Mouse (Mus musculus): ENCODE data around the gene Ndc1. TPM values are rescaled to one million over a fixed set of nuclear protein-coding genes. Genes with fewer than 3 reads are reported as not detected.

Ndc1 gene
- polyA plus RNA-seq, 1 experiment from 2014 or later = 61.7 TPM

- 74% methylated on average over 2 of the region's 2 CpGs for WGBS
- H3K4me3 ChIP-seq (ENCODE audit: low read depth, low read length) = no peak overlapping the region
- H3K4me2 ChIP-seq (ENCODE audit: low read depth, low read length) = no peak overlapping the region
- H3K36me3 ChIP-seq (replicated peaks; ENCODE audit: control insufficient read depth, insufficient read depth, low read depth, low read length) = peaks cover 19% of the 10 kb centered on the region
- no peaks in the 10 kb centered on the region for H3K9me3 ChIP-seq (replicated peaks; ENCODE audit: control insufficient read depth, low read length)
- no peaks in the 10 kb centered on the region; the same call in 1 of the 2 replicates for H3K4me1 ChIP-seq (ENCODE audit: control insufficient read depth, insufficient read depth, low read length)
- no peak overlapping the region for H3K9ac ChIP-seq (replicated peaks; ENCODE audit: low read length)
- H3K27me3 ChIP-seq (ENCODE audit: control insufficient read depth, insufficient read depth, low read length) = no peaks in the 10 kb centered on the region
- ATAC-seq (replicated peaks; ENCODE audit: insufficient number of reproducible peaks, low FRiP score, low TSS enrichment, low read depth) (no peak), DNase-seq (ENCODE audit: low spot score) (no peak)
- no peak overlapping the region for H3K27ac ChIP-seq (replicated peaks; ENCODE audit: low read depth, low read length)
These were observed 4.7 kb downstream of the Ndc1 start for GRCm38 (mm10) chr4:107372304-107372703.

GRCm38 (mm10) chr4:107374677-107375076, 7.1 kb downstream of the Ndc1 start:
- no peak overlapping the region for H3K4me2 ChIP-seq (ENCODE audit: low read depth, low read length)
- H3K27me3 ChIP-seq (ENCODE audit: control insufficient read depth, insufficient read depth, low read length) = no peaks in the 10 kb centered on the region
- DNase-seq (ENCODE audit: low spot score) (no peak), ATAC-seq (replicated peaks; ENCODE audit: insufficient number of reproducible peaks, low FRiP score, low TSS enrichment, low read depth) (no peak)
- 86% methylated on average over 4 of the region's 4 CpGs for WGBS
- H3K36me3 ChIP-seq (replicated peaks; ENCODE audit: control insufficient read depth, insufficient read depth, low read depth, low read length) = peaks cover 19% of the 10 kb centered on the region
- H3K27ac ChIP-seq (replicated peaks; ENCODE audit: low read depth, low read length) = no peak overlapping the region
- no peaks in the 10 kb centered on the region for H3K4me1 ChIP-seq (ENCODE audit: control insufficient read depth, insufficient read depth, low read length)
- no peaks in the 10 kb centered on the region for H3K9me3 ChIP-seq (replicated peaks; ENCODE audit: control insufficient read depth, low read length)
- H3K9ac ChIP-seq (replicated peaks; ENCODE audit: low read length) = no peak overlapping the region
- H3K4me3 ChIP-seq (ENCODE audit: low read depth, low read length) = no peak overlapping the region

- Histone ChIP-seq H3K36me3 (replicated peaks; ENCODE audit: control insufficient read depth, insufficient read depth, low read depth, low read length) (peaks cover 16% of the 10 kb centered on the region), H3K9me3 (replicated peaks; ENCODE audit: control insufficient read depth, low read length) (no peaks in the 10 kb centered on the region), H3K4me1 (ENCODE audit: control insufficient read depth, insufficient read depth, low read length) (no peaks in the 10 kb centered on the region), H3K4me2 (ENCODE audit: low read depth, low read length) (no peak overlapping the region), H3K9ac (replicated peaks; ENCODE audit: low read length) (no peak overlapping the region), H3K27me3 (ENCODE audit: control insufficient read depth, insufficient read depth, low read length) (no peaks in the 10 kb centered on the region), H3K4me3 (ENCODE audit: low read depth, low read length) (no peak overlapping the region), H3K27ac (replicated peaks; ENCODE audit: low read depth, low read length) (no peak overlapping the region)
- DNase-seq (ENCODE audit: low spot score) (no peak), ATAC-seq (replicated peaks; ENCODE audit: insufficient number of reproducible peaks, low FRiP score, low TSS enrichment, low read depth) (no peak)
- WGBS = 88% methylated on average over 6 of the region's 6 CpGs
These were observed 11.4 kb downstream of the Ndc1 start for GRCm38 (mm10) chr4:107378954-107379353.

- peaks cover 15% of the 10 kb centered on the region for H3K36me3 ChIP-seq (replicated peaks; ENCODE audit: control insufficient read depth, insufficient read depth, low read depth, low read length)
- no peak overlapping the region for H3K4me3 ChIP-seq (ENCODE audit: low read depth, low read length)
- WGBS = 84% methylated on average over 7 of the region's 7 CpGs
- no peak overlapping the region for H3K9ac ChIP-seq (replicated peaks; ENCODE audit: low read length)
- no peaks in the 10 kb centered on the region for H3K9me3 ChIP-seq (replicated peaks; ENCODE audit: control insufficient read depth, low read length)
- DNase-seq (ENCODE audit: low spot score) (no peak), ATAC-seq (replicated peaks; ENCODE audit: insufficient number of reproducible peaks, low FRiP score, low TSS enrichment, low read depth) (no peak)
- H3K27ac ChIP-seq (replicated peaks; ENCODE audit: low read depth, low read length) = no peak overlapping the region
- no peak overlapping the region for H3K4me2 ChIP-seq (ENCODE audit: low read depth, low read length)
- H3K4me1 ChIP-seq (ENCODE audit: control insufficient read depth, insufficient read depth, low read length) = no peaks in the 10 kb centered on the region
- no peaks in the 10 kb centered on the region for H3K27me3 ChIP-seq (ENCODE audit: control insufficient read depth, insufficient read depth, low read length)
These were observed 13.3 kb downstream of the Ndc1 start for GRCm38 (mm10) chr4:107380871-107381270.

- no peak overlapping the region for H3K9ac ChIP-seq (replicated peaks; ENCODE audit: low read length)
- H3K4me1 ChIP-seq (ENCODE audit: control insufficient read depth, insufficient read depth, low read length) = no peaks in the 10 kb centered on the region
- H3K9me3 ChIP-seq (replicated peaks; ENCODE audit: control insufficient read depth, low read length) = no peaks in the 10 kb centered on the region
- no peak overlapping the region for H3K4me2 ChIP-seq (ENCODE audit: low read depth, low read length)
- H3K36me3 ChIP-seq (replicated peaks; ENCODE audit: control insufficient read depth, insufficient read depth, low read depth, low read length) = peaks cover 13% of the 10 kb centered on the region
- no peak for DNase-seq (ENCODE audit: low spot score)
- H3K27ac ChIP-seq (replicated peaks; ENCODE audit: low read depth, low read length) = no peak overlapping the region
- H3K4me3 ChIP-seq (ENCODE audit: low read depth, low read length) = no peak overlapping the region
- H3K27me3 ChIP-seq (ENCODE audit: control insufficient read depth, insufficient read depth, low read length) = no peaks in the 10 kb centered on the region
- 92% methylated on average over 4 of the region's 4 CpGs for WGBS
- ATAC-seq (replicated peaks; ENCODE audit: insufficient number of reproducible peaks, low FRiP score, low TSS enrichment, low read depth) = no peak
These were observed 19.5 kb downstream of the Ndc1 start for GRCm38 (mm10) chr4:107387038-107387437.

- Histone ChIP-seq H3K4me2 (ENCODE audit: low read depth, low read length) (no peak overlapping the region), H3K9ac (replicated peaks; ENCODE audit: low read length) (no peak overlapping the region), H3K4me3 (ENCODE audit: low read depth, low read length) (no peak overlapping the region), H3K27ac (replicated peaks; ENCODE audit: low read depth, low read length) (no peak overlapping the region), H3K9me3 (replicated peaks; ENCODE audit: control insufficient read depth, low read length) (no peaks in the 10 kb centered on the region), H3K4me1 (ENCODE audit: control insufficient read depth, insufficient read depth, low read length) (no peaks in the 10 kb centered on the region), H3K36me3 (replicated peaks; ENCODE audit: control insufficient read depth, insufficient read depth, low read depth, low read length) (peaks cover 13% of the 10 kb centered on the region), H3K27me3 (ENCODE audit: control insufficient read depth, insufficient read depth, low read length) (no peaks in the 10 kb centered on the region)
- 92% methylated on average over 8 of the region's 8 CpGs for WGBS
- no peak for ATAC-seq (replicated peaks; ENCODE audit: insufficient number of reproducible peaks, low FRiP score, low TSS enrichment, low read depth)
- DNase-seq (ENCODE audit: low spot score) = no peak
These were observed 19.9 kb downstream of the Ndc1 start for GRCm38 (mm10) chr4:107387465-107387864.

- Histone ChIP-seq H3K4me3 (ENCODE audit: low read depth, low read length) (no peak overlapping the region), H3K4me2 (ENCODE audit: low read depth, low read length) (no peak overlapping the region), H3K27ac (replicated peaks; ENCODE audit: low read depth, low read length) (no peak overlapping the region), H3K27me3 (ENCODE audit: control insufficient read depth, insufficient read depth, low read length) (no peaks in the 10 kb centered on the region), H3K9me3 (replicated peaks; ENCODE audit: control insufficient read depth, low read length) (no peaks in the 10 kb centered on the region), H3K4me1 (ENCODE audit: control insufficient read depth, insufficient read depth, low read length) (no peaks in the 10 kb centered on the region), H3K36me3 (replicated peaks; ENCODE audit: control insufficient read depth, insufficient read depth, low read depth, low read length) (peaks cover 16% of the 10 kb centered on the region), H3K9ac (replicated peaks; ENCODE audit: low read length) (no peak overlapping the region)
- no peak for DNase-seq (ENCODE audit: low spot score)
- no peak for ATAC-seq (replicated peaks; ENCODE audit: insufficient number of reproducible peaks, low FRiP score, low TSS enrichment, low read depth)
- 94% methylated on average over 2 of the region's 2 CpGs for WGBS
These were observed 20.7 kb downstream of the Ndc1 start for GRCm38 (mm10) chr4:107388291-107388690.

- Histone ChIP-seq H3K27ac (replicated peaks; ENCODE audit: low read depth, low read length) (no peak overlapping the region), H3K9ac (replicated peaks; ENCODE audit: low read length) (no peak overlapping the region), H3K4me2 (ENCODE audit: low read depth, low read length) (no peak overlapping the region), H3K4me1 (ENCODE audit: control insufficient read depth, insufficient read depth, low read length) (no peaks in the 10 kb centered on the region), H3K27me3 (ENCODE audit: control insufficient read depth, insufficient read depth, low read length) (no peaks in the 10 kb centered on the region), H3K4me3 (ENCODE audit: low read depth, low read length) (no peak overlapping the region), H3K9me3 (replicated peaks; ENCODE audit: control insufficient read depth, low read length) (no peaks in the 10 kb centered on the region), H3K36me3 (replicated peaks; ENCODE audit: control insufficient read depth, insufficient read depth, low read depth, low read length) (peaks cover 16% of the 10 kb centered on the region)
- 95% methylated on average over 3 of the region's 3 CpGs for WGBS
- DNase-seq (ENCODE audit: low spot score) = no peak
- ATAC-seq (replicated peaks; ENCODE audit: insufficient number of reproducible peaks, low FRiP score, low TSS enrichment, low read depth) = no peak
These were observed 21.8 kb downstream of the Ndc1 start for GRCm38 (mm10) chr4:107389345-107389744.
